Mouse (Mus musculus): ENCODE measurements around the gene Rgs9.

The Rgs9 gene

GRCm38 (mm10) chr11:109175376-109175969, 122.5 kb downstream of the Rgs9 start:
- WGBS = 87% methylated on average over 8 of the region's 8 CpGs
